In the genomic region with DNA sequence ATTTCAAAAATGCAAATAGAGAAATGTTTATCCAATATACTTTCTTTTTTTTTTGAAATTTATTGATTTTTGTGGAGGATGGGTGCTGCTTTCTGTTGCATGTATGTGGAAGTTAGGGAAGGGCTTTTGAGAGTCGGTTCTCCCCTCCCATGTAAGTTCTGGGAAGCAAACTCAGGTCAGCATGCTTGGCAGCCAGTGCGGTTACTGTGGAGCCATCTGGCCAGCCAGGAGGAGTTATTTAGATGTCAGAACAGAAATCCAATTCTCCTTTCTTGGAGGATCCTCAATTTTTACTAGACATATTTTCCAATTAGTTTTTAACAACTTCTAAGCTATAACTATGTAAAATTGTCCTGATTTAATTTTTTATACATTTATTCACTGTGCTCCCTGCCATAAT, we compare ENCODE assay signal across 19 mouse cellular contexts. TPM values are rescaled to one million over a fixed set of nuclear protein-coding genes. Genes with fewer than 3 reads are reported as not detected.
DNase-seq lines count a peak whose midpoint lies in the region; ATAC-seq lines count a peak whose summit lies in the region.
"Had no signal": no experiment of that assay in that cellular context is flagged by ENCODE, and none has a peak within 500 bp of the region (broad histone marks: within the 10 kb centered on the region; RNA-seq: fewer than 3 reads in every experiment).

No protein-coding gene starts in this region.

- no peak overlapping the region for H3K27ac ChIP-seq in forebrain, embryonic 16.5 days (ENCODE audit: low read length)
- H3K27ac ChIP-seq in forebrain, embryonic 11.5 days (ENCODE audit: low read depth, low read length) = no peak overlapping the region
- H3K27ac ChIP-seq: intestine, embryonic 15.5 days; limb, embryonic 15.5 days; stomach, postnatal 0 days had no signal

- 42% methylated on average over 2 of the region's 2 CpGs for WGBS in forebrain, embryonic 16.5 days
- 87% methylated on average over 2 of the region's 2 CpGs for WGBS in forebrain, embryonic 11.5 days

- H3K4me2 ChIP-seq in forebrain, embryonic 16.5 days (ENCODE audit: low read length) = no peak overlapping the region
- no peak overlapping the region for H3K4me2 ChIP-seq in forebrain, embryonic 11.5 days (ENCODE audit: low read depth, low read length, severe bottlenecking)
- H3K4me2 ChIP-seq: intestine, embryonic 15.5 days; limb, embryonic 15.5 days had no signal

- no peaks in the 10 kb centered on the region for H3K9me3 ChIP-seq in forebrain, embryonic 16.5 days (ENCODE audit: control insufficient read depth, low read length)
- H3K9me3 ChIP-seq in forebrain, embryonic 11.5 days (ENCODE audit: control insufficient read depth, low read length) = no peaks in the 10 kb centered on the region
- H3K9me3 ChIP-seq: intestine, embryonic 15.5 days; limb, embryonic 15.5 days; megakaryocyte, embryonic 14.5 days had no signal

- H3K9ac ChIP-seq in forebrain, embryonic 16.5 days (replicated peaks; ENCODE audit: low read depth, low read length) = no peak overlapping the region
- H3K9ac ChIP-seq in forebrain, embryonic 11.5 days (ENCODE audit: low read length) = no peak overlapping the region
- H3K9ac ChIP-seq: intestine, embryonic 15.5 days; limb, embryonic 15.5 days had no signal

- no peaks in the 10 kb centered on the region for H3K27me3 ChIP-seq in forebrain, embryonic 16.5 days (replicated peaks; ENCODE audit: control insufficient read depth, insufficient read depth, low read length)
- H3K27me3 ChIP-seq in forebrain, embryonic 11.5 days (ENCODE audit: control insufficient read depth, insufficient read depth, low read length) = no peaks in the 10 kb centered on the region
- H3K27me3 ChIP-seq: intestine, embryonic 15.5 days; limb, embryonic 15.5 days; megakaryocyte, embryonic 14.5 days had no signal

- no peaks in the 10 kb centered on the region for H3K36me3 ChIP-seq in forebrain, embryonic 16.5 days (ENCODE audit: control insufficient read depth, insufficient read depth)
- no peaks in the 10 kb centered on the region for H3K36me3 ChIP-seq in forebrain, embryonic 11.5 days (ENCODE audit: control insufficient read depth, insufficient read depth, low read length)
- H3K36me3 ChIP-seq: intestine, embryonic 15.5 days; limb, embryonic 15.5 days had no signal

- no peak for DNase-seq in forebrain, embryonic 11.5 days (ENCODE audit: low spot score)
- peak; percentile 58 to 66 for DNase-seq in right cerebral cortex, postnatal 10 days (ENCODE audit: low spot score in 2 of 2)
- no peak for DNase-seq in right cerebral cortex, postnatal 14 days
- peak; percentile 81 for DNase-seq in cerebellum, adult 9-11 months
- no peak for DNase-seq in B cell, adult 2 months
- no peak for DNase-seq in kidney, postnatal 4 days
- DNase-seq: adrenal gland, adult 8-10 months; gastrocnemius, postnatal 10 days; heart, adult 18-20 months; lung, postnatal 10 days; right cerebral cortex, postnatal 25 days; thymus, postnatal 14 days had no signal

- H3K4me3 ChIP-seq in forebrain, embryonic 16.5 days (replicated peaks; ENCODE audit: low read length) = no peak overlapping the region
- H3K4me3 ChIP-seq in forebrain, embryonic 11.5 days (ENCODE audit: low read depth, low read length) = no peak overlapping the region
- H3K4me3 ChIP-seq: intestine, embryonic 15.5 days; limb, embryonic 15.5 days; megakaryocyte, embryonic 14.5 days had no signal

- peak; percentile 55 for ATAC-seq in forebrain, embryonic 16.5 days
- ATAC-seq in forebrain, embryonic 11.5 days (replicated peaks; ENCODE audit: low FRiP score) = no peak
- ATAC-seq: intestine, embryonic 15.5 days; midbrain, embryonic 16.5 days had no signal

- peaks cover 8% of the 10 kb centered on the region; the same call in 1 of the 2 replicates for H3K4me1 ChIP-seq in forebrain, embryonic 16.5 days (replicated peaks; ENCODE audit: control insufficient read depth, insufficient read depth, low read length)
- no peaks in the 10 kb centered on the region for H3K4me1 ChIP-seq in forebrain, embryonic 11.5 days (replicated peaks; ENCODE audit: control insufficient read depth, insufficient read depth, low read length)
- H3K4me1 ChIP-seq: intestine, embryonic 15.5 days; limb, embryonic 15.5 days; megakaryocyte, embryonic 14.5 days had no signal

RNA-seq across cellular contexts. Expression of gene Cadps, which starts 21.8 kb away (rescaled TPM):
- polyA plus RNA-seq in forebrain, embryonic 16.5 days (2015; fragmentation: Nextera tagmentation; extraction: Ambion mirVana) = 28.7 and 30.3 TPM in 2 replicates
- 12.1 TPM in 2 replicates for polyA plus RNA-seq in forebrain, embryonic 11.5 days (2014; fragmentation: Nextera tagmentation; extraction: Ambion mirVana)
- polyA plus RNA-seq: liver, embryonic 16.5 days had no signal

Comparison
In these comparisons a context has a peak if more than half of its experiments do, and no peak if none do; other contexts are left out.
1. DNase-seq: peak in right cerebral cortex, postnatal 10 days (2 of 2) and cerebellum, adult 9-11 months (single experiment); none in forebrain, embryonic 11.5 days (single experiment), right cerebral cortex, postnatal 14 days (single experiment), B cell, adult 2 months (0 of 2) and kidney, postnatal 4 days (0 of 2).